Mouse (Mus musculus): Measurements from ENCODE around the gene Cavin1. TPM values are rescaled to one million over a fixed set of nuclear protein-coding genes. Genes with fewer than 3 reads are reported as not detected.

Cavin1 gene
- polyA plus RNA-seq, 1 experiment from 2014 or later: 69.6 TPM

DNA sequence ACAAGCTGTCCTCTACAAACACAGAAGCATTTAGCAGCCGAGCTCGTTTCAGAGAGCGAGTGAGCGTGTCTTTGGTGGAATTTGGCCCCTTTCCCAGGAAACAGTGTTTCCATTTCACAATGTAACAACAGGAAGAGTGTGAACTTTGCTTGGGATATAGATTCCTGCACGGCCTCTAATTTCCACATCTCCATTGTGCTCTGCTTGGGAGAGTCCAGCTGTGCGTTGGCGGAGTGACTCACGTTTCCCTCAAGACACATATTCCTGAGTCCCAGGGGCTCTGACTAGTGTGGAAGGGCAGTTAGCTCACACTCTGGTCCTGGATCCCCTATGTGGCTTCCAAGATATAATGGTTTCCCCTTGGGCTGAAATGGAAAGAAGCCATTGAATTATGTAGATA, 9.2 kb upstream of the Cavin1 start:
- H3K9ac ChIP-seq: no peak overlapping the region
- H3K27me3 ChIP-seq: peaks cover 15% of the 10 kb centered on the region
- no peaks in the 10 kb centered on the region for H3K36me3 ChIP-seq
- no peak for ATAC-seq (ENCODE audit: insufficient number of reproducible peaks, insufficient read depth, low FRiP score, low TSS enrichment)
- H3K27ac ChIP-seq: no peak overlapping the region
- H3K9me3 ChIP-seq: no peaks in the 10 kb centered on the region
- no peak overlapping the region for H3K4me2 ChIP-seq (replicated peaks)
- H3K4me3 ChIP-seq: no peak overlapping the region
- WGBS: 67% methylated on average over 8 of the region's 8 CpGs
- no peaks in the 10 kb centered on the region for H3K4me1 ChIP-seq

DNA sequence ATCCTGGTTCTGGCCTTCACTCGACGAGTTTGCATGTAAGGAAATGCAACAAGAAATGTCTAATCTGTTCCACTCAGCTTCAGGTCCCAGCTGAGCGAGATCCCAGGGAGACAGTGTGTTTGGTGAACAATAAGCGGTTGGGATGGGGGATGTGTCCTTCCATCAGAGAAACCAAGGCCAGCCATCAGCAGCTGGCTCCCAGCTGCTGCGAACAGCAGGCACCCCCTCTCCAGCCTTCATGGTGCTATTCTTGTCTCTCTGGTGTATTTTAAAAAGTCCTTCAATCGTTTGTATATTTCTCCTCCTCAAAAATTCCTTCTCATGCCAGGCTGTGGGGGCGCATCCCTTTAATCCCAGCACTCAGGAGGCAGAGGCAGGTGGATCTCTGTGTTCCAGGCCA, 4.6 kb upstream of the Cavin1 start:
- no peak overlapping the region for H3K27ac ChIP-seq

DNA sequence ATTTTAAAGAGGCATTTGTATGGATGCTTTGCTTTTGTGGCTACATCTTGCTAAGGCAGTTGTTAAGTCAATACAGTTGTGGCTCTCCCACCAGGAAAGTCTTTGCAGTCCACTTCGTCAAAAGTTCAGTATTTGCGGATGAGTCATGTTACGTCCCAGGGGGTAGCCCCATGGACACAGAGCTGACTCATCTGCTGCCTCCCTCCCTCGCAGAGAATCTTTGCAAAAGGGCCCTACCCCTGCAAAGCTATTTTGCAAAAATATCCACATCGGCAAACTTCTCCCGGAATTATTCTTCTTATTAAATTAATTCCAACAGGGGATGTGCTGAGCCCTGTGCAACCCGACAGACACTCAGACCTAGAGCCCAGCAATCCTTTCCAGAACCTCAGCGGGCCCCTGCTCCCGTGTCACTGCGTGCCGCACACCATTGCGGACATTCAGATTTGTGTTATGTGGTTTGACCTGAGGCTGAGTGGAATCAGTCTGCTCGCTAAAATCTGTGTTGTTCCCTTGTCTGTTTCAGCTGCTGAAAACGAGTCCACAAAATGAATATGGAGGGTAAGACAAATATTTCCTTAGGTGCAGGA, 3.8 kb upstream of the Cavin1 start:
- 68% methylated on average over 14 of the region's 14 CpGs for WGBS
- no peak overlapping the region for H3K9ac ChIP-seq
- H3K4me1 ChIP-seq: peaks cover 16% of the 10 kb centered on the region; the same call in 1 of the 2 replicates
- no peak overlapping the region for H3K4me2 ChIP-seq (replicated peaks)
- no peak overlapping the region for H3K4me3 ChIP-seq
- H3K36me3 ChIP-seq: no peaks in the 10 kb centered on the region
- no peak for ATAC-seq (ENCODE audit: insufficient number of reproducible peaks, insufficient read depth, low FRiP score, low TSS enrichment)
- no peaks in the 10 kb centered on the region for H3K9me3 ChIP-seq
- H3K27me3 ChIP-seq: peaks cover 53% of the 10 kb centered on the region
- H3K27ac ChIP-seq: no peak overlapping the region

More for the DNA sequence above, 4.6 kb upstream of the Cavin1 start:
- ATAC-seq (ENCODE audit: insufficient number of reproducible peaks, insufficient read depth, low FRiP score, low TSS enrichment): no peak
- Histone ChIP-seq H3K9me3 (no peaks in the 10 kb centered on the region), H3K4me1 (peaks cover 9% of the 10 kb centered on the region; the same call in 1 of the 2 replicates), H3K27me3 (peaks cover 49% of the 10 kb centered on the region), H3K4me3 (no peak overlapping the region), H3K4me2 (replicated peaks) (no peak overlapping the region), H3K36me3 (no peaks in the 10 kb centered on the region), H3K9ac (no peak overlapping the region)
- WGBS: 63% methylated on average over 7 of the region's 7 CpGs

- no peak for ATAC-seq (ENCODE audit: insufficient number of reproducible peaks, insufficient read depth, low FRiP score, low TSS enrichment)
- Histone ChIP-seq H3K4me2 (replicated peaks) (no peak overlapping the region), H3K27me3 (peaks cover 66% of the 10 kb centered on the region), H3K9me3 (no peaks in the 10 kb centered on the region), H3K4me1 (peaks cover 22% of the 10 kb centered on the region), H3K4me3 (no peak overlapping the region), H3K9ac (no peak overlapping the region), H3K27ac (no peak overlapping the region), H3K36me3 (no peaks in the 10 kb centered on the region)
- 84% methylated on average over 7 of the region's 7 CpGs for WGBS
These were observed 2.6 kb upstream of the Cavin1 start for GRCm38 (mm10) chr11:100973245-100973644.

- no peak overlapping the region; the same call in 1 of the 2 replicates for H3K4me2 ChIP-seq (replicated peaks)
- 62% methylated on average over 10 of the region's 10 CpGs for WGBS
- H3K27me3 ChIP-seq: peaks cover 81% of the 10 kb centered on the region
These were observed 768 bp upstream of the Cavin1 start for GRCm38 (mm10) chr11:100971455-100971854.

GRCm38 (mm10) chr11:100969744-100970556, 737 bp downstream of the Cavin1 start:
- 1% methylated on average over 65 of the region's 65 CpGs for WGBS
- Histone ChIP-seq H3K4me1 (peaks cover 25% of the 10 kb centered on the region), H3K9me3 (no peaks in the 10 kb centered on the region)

More at GRCm38 (mm10) chr11:100971455-100971854, 768 bp upstream of the Cavin1 start:
- Histone ChIP-seq H3K4me3 (no peak overlapping the region), H3K9ac (no peak overlapping the region), H3K27ac (no peak overlapping the region), H3K36me3 (no peaks in the 10 kb centered on the region), H3K9me3 (no peaks in the 10 kb centered on the region), H3K4me1 (peaks cover 25% of the 10 kb centered on the region)
- no peak for ATAC-seq (ENCODE audit: insufficient number of reproducible peaks, insufficient read depth, low FRiP score, low TSS enrichment)

DNA sequence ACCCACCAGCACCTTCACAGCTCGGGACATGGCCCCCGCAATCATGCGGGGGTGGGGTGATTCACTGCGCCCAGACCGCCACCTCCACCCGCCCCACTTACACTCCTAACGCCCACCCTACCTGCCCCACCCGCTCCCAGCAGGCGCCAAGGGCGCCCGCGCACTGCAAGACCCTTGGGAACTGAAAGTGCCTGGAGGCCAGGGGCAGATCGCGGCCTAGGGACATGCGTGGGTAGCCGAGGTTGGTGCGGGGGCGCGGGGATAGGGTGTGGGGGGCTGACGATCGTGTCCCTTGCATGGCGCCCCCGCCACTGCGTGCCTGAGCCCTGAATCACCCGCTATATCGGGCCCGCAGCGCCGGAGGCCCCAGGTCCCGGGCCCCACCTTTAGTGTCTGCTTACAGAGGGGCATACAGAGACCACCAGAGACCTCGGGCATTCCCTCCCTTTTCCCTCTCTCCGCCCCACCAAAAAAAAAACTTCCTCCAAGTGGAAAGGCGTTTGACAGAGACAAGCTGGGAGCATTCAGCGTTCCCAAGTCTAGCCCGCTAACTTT, 1.4 kb downstream of the Cavin1 start:
- Histone ChIP-seq H3K9ac (peak overlapping the region; percentile 62), H3K9me3 (no peaks in the 10 kb centered on the region), H3K27me3 (peaks cover 80% of the 10 kb centered on the region), H3K27ac (no peak overlapping the region), H3K4me2 (replicated peaks) (peak overlapping the region; percentile 68), H3K4me1 (peaks cover 28% of the 10 kb centered on the region), H3K36me3 (no peaks in the 10 kb centered on the region), H3K4me3 (peak overlapping the region; percentile 57)
- no peak; the same call in 1 of the 2 replicates for ATAC-seq (ENCODE audit: insufficient number of reproducible peaks, insufficient read depth, low FRiP score, low TSS enrichment)
- whole genome bisulfite sequencing: 7% methylated on average over 35 of the region's 35 CpGs

More at GRCm38 (mm10) chr11:100969744-100970556, 737 bp downstream of the Cavin1 start:
- peak overlapping the region; percentile 62 for H3K9ac ChIP-seq
- H3K27me3 ChIP-seq: peaks cover 83% of the 10 kb centered on the region
- ATAC-seq (ENCODE audit: insufficient number of reproducible peaks, insufficient read depth, low FRiP score, low TSS enrichment): peak; percentile 13; the same call in 1 of the 2 replicates
- H3K4me3 ChIP-seq: peak overlapping the region; percentile 57
- no peaks in the 10 kb centered on the region for H3K36me3 ChIP-seq
- H3K27ac ChIP-seq: peak overlapping the region; percentile 57; the same call in 1 of the 2 replicates
- H3K4me2 ChIP-seq (replicated peaks): peak overlapping the region; percentile 68

DNA sequence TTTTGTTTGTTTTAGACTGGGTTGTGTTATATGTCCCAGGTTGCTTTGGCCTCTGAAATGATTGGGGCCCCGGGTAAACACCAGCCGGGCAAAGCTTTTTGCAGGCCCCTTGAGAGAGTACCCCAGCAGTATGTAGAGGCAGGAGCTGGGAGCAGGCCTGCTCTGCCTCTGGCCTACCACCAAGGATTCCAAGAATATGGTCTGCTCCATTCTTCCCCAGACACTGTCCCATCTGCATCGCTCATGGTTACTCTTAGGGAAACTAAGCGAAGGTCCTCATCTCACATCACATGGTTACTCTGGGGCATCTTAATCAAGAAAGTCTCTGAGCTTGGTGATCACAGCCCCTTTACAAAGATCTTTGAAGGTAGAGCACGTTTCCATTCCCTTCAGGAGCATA, 2.2 kb downstream of the Cavin1 start:
- no peak for ATAC-seq (ENCODE audit: insufficient number of reproducible peaks, insufficient read depth, low FRiP score, low TSS enrichment)
- H3K4me2 ChIP-seq (replicated peaks): peak overlapping the region; percentile 68
- no peak overlapping the region for H3K27ac ChIP-seq
- no peak overlapping the region for H3K9ac ChIP-seq
- peak overlapping the region; percentile 57 for H3K4me3 ChIP-seq
- H3K36me3 ChIP-seq: no peaks in the 10 kb centered on the region
- H3K4me1 ChIP-seq: peaks cover 28% of the 10 kb centered on the region
- 87% methylated on average over 5 of the region's 5 CpGs for WGBS
- peaks cover 82% of the 10 kb centered on the region for H3K27me3 ChIP-seq
- no peaks in the 10 kb centered on the region for H3K9me3 ChIP-seq

- 0 out of 2 replicates have a peak overlapping the region, but pooled peaks have one; percentile 68 for H3K4me2 ChIP-seq (replicated peaks)
- H3K9ac ChIP-seq: no peak overlapping the region
- H3K4me1 ChIP-seq: peaks cover 28% of the 10 kb centered on the region
- 84% methylated on average over 5 of the region's 5 CpGs for WGBS
- ATAC-seq (ENCODE audit: insufficient number of reproducible peaks, insufficient read depth, low FRiP score, low TSS enrichment): no peak
- H3K36me3 ChIP-seq: no peaks in the 10 kb centered on the region
- H3K27me3 ChIP-seq: peaks cover 76% of the 10 kb centered on the region
- peak overlapping the region; percentile 57; the same call in 1 of the 2 replicates for H3K4me3 ChIP-seq
- no peak overlapping the region for H3K27ac ChIP-seq
- H3K9me3 ChIP-seq: no peaks in the 10 kb centered on the region
These were observed 2.7 kb downstream of the Cavin1 start for GRCm38 (mm10) chr11:100967881-100968420.

- Histone ChIP-seq H3K27ac (no peak overlapping the region), H3K36me3 (no peaks in the 10 kb centered on the region), H3K9ac (no peak overlapping the region), H3K27me3 (peaks cover 71% of the 10 kb centered on the region), H3K4me3 (no peak overlapping the region), H3K9me3 (no peaks in the 10 kb centered on the region), H3K4me1 (peaks cover 28% of the 10 kb centered on the region), H3K4me2 (replicated peaks) (no peak overlapping the region)
- 59% methylated on average over 5 of the region's 5 CpGs for WGBS
- ATAC-seq (ENCODE audit: insufficient number of reproducible peaks, insufficient read depth, low FRiP score, low TSS enrichment): no peak
These were observed 3.3 kb downstream of the Cavin1 start for GRCm38 (mm10) chr11:100967376-100967775.

- H3K27ac ChIP-seq: no peak overlapping the region
- H3K27me3 ChIP-seq: peaks cover 58% of the 10 kb centered on the region
- no peak overlapping the region for H3K4me3 ChIP-seq
- peaks cover 24% of the 10 kb centered on the region for H3K4me1 ChIP-seq
- no peak overlapping the region for H3K4me2 ChIP-seq (replicated peaks)
- no peaks in the 10 kb centered on the region for H3K36me3 ChIP-seq
- H3K9ac ChIP-seq: no peak overlapping the region
- ATAC-seq (ENCODE audit: insufficient number of reproducible peaks, insufficient read depth, low FRiP score, low TSS enrichment): no peak
- no peaks in the 10 kb centered on the region for H3K9me3 ChIP-seq
- 70% methylated on average over 6 of the region's 6 CpGs for WGBS
These were observed 4.9 kb downstream of the Cavin1 start for GRCm38 (mm10) chr11:100965760-100966159.

Data from embryonic facial prominence, embryonic 12.5 days (tissue).